Mouse (Mus musculus) liver, adult 2 months (tissue): Measurements from ENCODE around the gene S1pr3.

Experiments
- CTCF ChIP-seq: fragments of 200-500 bp; IDR thresholded peaks from 2 replicates; pipeline ENCODE4 v1.5.1; 2011; ENCODE audit warnings: low read depth, low read length, control low read depth
- POLR2A ChIP-seq: fragments of 200-500 bp; IDR thresholded peaks from 2 replicates; pipeline ENCODE4 v1.6.1; 2011; ENCODE audit warnings: low read length, control low read depth; ENCODE audit not compliant: insufficient read depth; ENCODE audit errors: extremely low read depth

GRCm38 (mm10) chr13:51416727-51417126, 8.3 kb downstream of the S1pr3 start:
- TF ChIP-seq CTCF (no peak), POLR2A (no peak)
